Mouse (Mus musculus): ENCODE results near the gene Zswim5.

- TF ChIP-seq CTCF (IDR thresholded peaks at IDR 0.05; ENCODE audit: control insufficient read depth, insufficient read depth, low read length) (no peak), POLR2A (IDR thresholded peaks at IDR 0.05; ENCODE audit: borderline replicate concordance, control insufficient read depth, low read depth, low read length) (no peak)
These were observed 33.5 kb downstream of the Zswim5 start for GRCm38 (mm10) chr4:116910489-116911181.
